Mouse (Mus musculus): ENCODE measurements around the gene Atf6. TPM values are rescaled to one million over a fixed set of nuclear protein-coding genes. Genes with fewer than 3 reads are reported as not detected.

Gene Atf6
- polyA plus RNA-seq, 1 experiment from 2014 or later: 6.0 TPM

DNA sequence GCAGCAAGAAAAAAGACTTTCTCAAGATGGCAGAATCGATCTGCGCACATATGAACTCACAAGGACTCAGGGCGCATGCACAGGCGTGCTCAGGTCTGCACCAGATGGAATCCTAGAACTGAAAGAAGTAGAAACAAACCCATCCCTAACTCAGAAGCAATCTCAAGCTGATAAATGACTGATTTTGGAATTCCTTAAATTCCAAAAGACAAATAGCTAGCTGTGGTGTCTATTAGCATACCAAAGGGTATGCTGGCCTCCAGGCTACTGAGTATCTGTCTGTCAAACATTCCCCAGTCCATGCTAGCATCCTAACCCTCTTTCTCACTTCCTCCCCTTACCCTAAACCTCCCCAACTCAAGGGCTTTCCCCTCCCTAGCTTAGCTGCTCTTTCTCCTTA is 21.7 kb upstream of the Atf6 start:
- H3K27ac ChIP-seq (ENCODE audit: low read depth): no peak overlapping the region
- no peak overlapping the region for H3K4me3 ChIP-seq (ENCODE audit: low read depth, low read length)
- ATAC-seq (no peak), DNase-seq (no peak)
- H3K27me3 ChIP-seq (ENCODE audit: insufficient read depth, low read length): no peaks in the 10 kb centered on the region
- H3K9ac ChIP-seq (replicated peaks): no peak overlapping the region
- TF ChIP-seq CTCF (IDR thresholded peaks at IDR 0.05; ENCODE audit: low read depth) (no peak), EP300 (IDR thresholded peaks at IDR 0.05; ENCODE audit: low read depth) (no peak)
- no peaks in the 10 kb centered on the region for H3K36me3 ChIP-seq (replicated peaks; ENCODE audit: insufficient read depth, low read length)
- H3K4me1 ChIP-seq (ENCODE audit: insufficient read depth): peaks cover 3% of the 10 kb centered on the region
- H3K9me3 ChIP-seq (ENCODE audit: low read length): no peaks in the 10 kb centered on the region
- no peak overlapping the region for H3K4me2 ChIP-seq (ENCODE audit: low read depth, low read length)
- WGBS (ENCODE audit: insufficient replicate concordance): 83% methylated on average over 4 of the region's 4 CpGs

DNA sequence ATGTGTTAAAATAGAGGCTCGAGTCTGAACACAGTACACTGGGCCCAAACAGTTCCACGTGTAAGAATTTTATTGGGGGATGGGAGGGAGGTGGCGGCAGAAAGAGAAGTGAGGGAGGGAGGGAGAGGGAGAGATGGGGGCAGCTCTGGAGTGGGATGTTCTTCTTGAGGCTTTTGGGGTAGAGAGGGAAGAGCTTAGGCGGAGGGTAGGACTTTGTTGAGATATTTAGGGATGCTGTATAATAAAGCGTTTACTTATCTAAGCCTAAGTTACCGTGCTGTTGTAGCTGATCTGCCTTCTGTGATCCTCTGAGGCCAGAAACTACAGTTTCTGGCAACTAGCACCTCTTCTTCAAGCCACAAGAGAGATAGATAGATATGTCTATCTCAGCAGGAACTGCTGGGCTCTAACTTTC is 18.5 kb upstream of the Atf6 start:
- ATAC-seq (no peak), DNase-seq (no peak)
- Histone ChIP-seq H3K4me1 (ENCODE audit: insufficient read depth) (peaks cover 6% of the 10 kb centered on the region), H3K36me3 (replicated peaks; ENCODE audit: insufficient read depth, low read length) (no peaks in the 10 kb centered on the region), H3K9me3 (ENCODE audit: low read length) (no peaks in the 10 kb centered on the region), H3K9ac (replicated peaks) (no peak overlapping the region), H3K4me3 (ENCODE audit: low read depth, low read length) (no peak overlapping the region), H3K27ac (ENCODE audit: low read depth) (no peak overlapping the region), H3K27me3 (ENCODE audit: insufficient read depth, low read length) (no peaks in the 10 kb centered on the region), H3K4me2 (ENCODE audit: low read depth, low read length) (peak overlapping the region; percentile 84; the same call in 1 of the 2 replicates)
- 35% methylated on average over 6 of the region's 6 CpGs for whole genome bisulfite sequencing (ENCODE audit: insufficient replicate concordance)
- TF ChIP-seq CTCF (IDR thresholded peaks at IDR 0.05; ENCODE audit: low read depth) (no peak), EP300 (IDR thresholded peaks at IDR 0.05; ENCODE audit: low read depth) (no peak)

DNA sequence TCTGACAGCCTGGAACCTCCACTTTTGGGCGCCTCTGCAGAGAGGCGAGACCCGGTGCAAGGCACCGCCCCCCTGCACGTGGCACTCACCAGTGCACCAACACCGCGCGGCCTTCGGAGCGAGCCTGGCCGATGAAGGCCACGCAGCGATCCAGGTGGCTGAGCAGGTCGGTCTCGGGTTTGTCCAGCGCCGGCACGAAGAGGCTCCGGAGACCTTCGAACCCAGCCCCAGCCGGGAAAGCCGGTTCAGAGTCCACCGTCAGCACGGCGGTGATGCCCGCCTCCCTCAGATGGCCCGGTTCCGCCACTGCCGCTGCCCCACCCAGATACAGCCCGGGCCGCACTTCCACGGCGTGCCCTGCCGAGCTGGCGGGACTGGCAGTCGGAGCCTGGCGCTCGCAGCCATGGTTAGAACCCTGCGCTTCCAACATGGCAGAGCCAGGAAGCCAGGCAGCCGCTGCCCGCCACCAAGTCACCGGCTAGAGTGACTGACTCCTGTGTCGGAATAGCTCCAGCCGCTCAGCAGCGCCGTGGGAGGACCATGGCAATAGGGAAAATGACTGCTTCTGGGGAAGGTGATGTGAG is 17.5 kb upstream of the Atf6 start, which contains the start of the genes Gm26620 and Dusp12:
Gm26620 (plus strand) TSS at position 88 of the 584 bp plus-strand sequence.
Dusp12 (minus strand) TSS at position 563 of the 584 bp plus-strand sequence.
- 3% methylated on average over 43 of the region's 46 CpGs for WGBS (ENCODE audit: insufficient replicate concordance)
- DNase-seq (peak; percentile 88), ATAC-seq (peak; percentile 90)
- peak within 1 kb of the TSS; percentile 88 for H3K9ac ChIP-seq (replicated peaks)
- no peaks in the 10 kb centered on the region for H3K27me3 ChIP-seq (ENCODE audit: insufficient read depth, low read length)
- H3K27ac ChIP-seq (ENCODE audit: low read depth): peak within 1 kb of the TSS; percentile 90
- H3K4me3 ChIP-seq (ENCODE audit: low read depth, low read length): peak within 1 kb of the TSS; percentile 93
- H3K36me3 ChIP-seq (replicated peaks; ENCODE audit: insufficient read depth, low read length): peaks cover 5% of the 10 kb centered on the region
- TF ChIP-seq EP300 (IDR thresholded peaks at IDR 0.05; ENCODE audit: low read depth) (peak; percentile 40; the same call in 1 of the 2 replicates), CTCF (IDR thresholded peaks at IDR 0.05; ENCODE audit: low read depth) (peak; percentile 77)
- H3K4me1 ChIP-seq (ENCODE audit: insufficient read depth): peaks cover 6% of the 10 kb centered on the region
- peak within 1 kb of the TSS; percentile 84 for H3K4me2 ChIP-seq (ENCODE audit: low read depth, low read length)
- no peaks in the 10 kb centered on the region for H3K9me3 ChIP-seq (ENCODE audit: low read length)

- Histone ChIP-seq H3K27ac (ENCODE audit: low read depth) (peak overlapping the region; percentile 90), H3K4me3 (ENCODE audit: low read depth, low read length) (peak overlapping the region; percentile 93), H3K27me3 (ENCODE audit: insufficient read depth, low read length) (no peaks in the 10 kb centered on the region), H3K4me1 (ENCODE audit: insufficient read depth) (peaks cover 6% of the 10 kb centered on the region), H3K36me3 (replicated peaks; ENCODE audit: insufficient read depth, low read length) (peaks cover 10% of the 10 kb centered on the region), H3K4me2 (ENCODE audit: low read depth, low read length) (peak overlapping the region; percentile 84), H3K9ac (replicated peaks) (peak overlapping the region; percentile 88), H3K9me3 (ENCODE audit: low read length) (no peaks in the 10 kb centered on the region)
- WGBS (ENCODE audit: insufficient replicate concordance): 19% methylated on average over 8 of the region's 8 CpGs
- DNase-seq (no peak), ATAC-seq (no peak)
- no peak for TF ChIP-seq EP300 (IDR thresholded peaks at IDR 0.05; ENCODE audit: low read depth)
- no peak for TF ChIP-seq CTCF (IDR thresholded peaks at IDR 0.05; ENCODE audit: low read depth)
Measured at GRCm38 (mm10) chr1:170884390-170884789, 16.8 kb upstream of the Atf6 start.

GRCm38 (mm10) chr1:170882915-170883485 is 15.4 kb upstream of the Atf6 start:
- H3K4me3 ChIP-seq (ENCODE audit: low read depth, low read length): peak overlapping the region; percentile 93; the same call in 1 of the 2 replicates
- ATAC-seq (peak; percentile 49), DNase-seq (no peak)
- H3K27me3 ChIP-seq (ENCODE audit: insufficient read depth, low read length): no peaks in the 10 kb centered on the region
- peak overlapping the region; percentile 84 for H3K4me2 ChIP-seq (ENCODE audit: low read depth, low read length)
- H3K9ac ChIP-seq (replicated peaks): 0 out of 2 replicates have a peak overlapping the region, but pooled peaks have one; percentile 41
- 58% methylated on average over 5 of the region's 5 CpGs for WGBS (ENCODE audit: insufficient replicate concordance)
- no peaks in the 10 kb centered on the region for H3K9me3 ChIP-seq (ENCODE audit: low read length)
- TF ChIP-seq EP300 (IDR thresholded peaks at IDR 0.05; ENCODE audit: low read depth): no peak
- no peak for TF ChIP-seq CTCF (IDR thresholded peaks at IDR 0.05; ENCODE audit: low read depth)
- H3K27ac ChIP-seq (ENCODE audit: low read depth): peak overlapping the region; percentile 90
- H3K4me1 ChIP-seq (ENCODE audit: insufficient read depth): peaks cover 6% of the 10 kb centered on the region
- peaks cover 15% of the 10 kb centered on the region for H3K36me3 ChIP-seq (replicated peaks; ENCODE audit: insufficient read depth, low read length)

DNA sequence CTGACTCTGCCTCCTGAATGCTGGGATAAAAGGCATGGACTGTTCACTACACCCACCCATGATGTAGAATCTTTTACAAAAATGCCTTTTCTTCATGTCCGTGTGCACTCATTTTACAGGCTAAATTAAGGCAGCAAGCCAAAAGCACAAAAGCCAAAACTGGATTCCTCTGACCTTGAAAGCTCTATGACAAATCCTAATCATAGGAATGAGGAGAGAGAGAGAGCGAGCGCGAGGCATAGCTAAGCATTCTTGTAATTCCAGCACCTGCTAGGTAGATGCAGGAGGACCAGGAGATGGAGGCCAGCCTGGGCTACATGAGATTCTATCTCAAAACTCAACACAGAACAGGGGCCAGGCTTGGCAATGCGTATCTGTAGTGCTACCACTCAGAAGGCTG is 9.3 kb upstream of the Atf6 start:
- H3K9ac ChIP-seq (replicated peaks): no peak overlapping the region
- H3K4me1 ChIP-seq (ENCODE audit: insufficient read depth): no peaks in the 10 kb centered on the region
- no peak overlapping the region for H3K4me3 ChIP-seq (ENCODE audit: low read depth, low read length)
- no peaks in the 10 kb centered on the region for H3K9me3 ChIP-seq (ENCODE audit: low read length)
- 89% methylated on average over 5 of the region's 5 CpGs for WGBS (ENCODE audit: insufficient replicate concordance)
- peaks cover 26% of the 10 kb centered on the region for H3K36me3 ChIP-seq (replicated peaks; ENCODE audit: insufficient read depth, low read length)
- ATAC-seq (no peak), DNase-seq (no peak)
- H3K27ac ChIP-seq (ENCODE audit: low read depth): no peak overlapping the region
- H3K4me2 ChIP-seq (ENCODE audit: low read depth, low read length): no peak overlapping the region
- no peaks in the 10 kb centered on the region for H3K27me3 ChIP-seq (ENCODE audit: insufficient read depth, low read length)
- TF ChIP-seq EP300 (IDR thresholded peaks at IDR 0.05; ENCODE audit: low read depth) (no peak), CTCF (IDR thresholded peaks at IDR 0.05; ENCODE audit: low read depth) (no peak)

Data from liver, postnatal 0 days (tissue).